Mouse (Mus musculus) E14TG2a.4 (cell line): ENCODE results near the gene Ssxb6.
"Not testable (repeated sequence)": the region's sequence is repeated elsewhere in the genome, so short reads cannot be mapped to it uniquely, and the experiment has no call there.

Experiments used
- H3K27me3 ChIP-seq: 2 replicates; pipeline ENCODE4 v1.6.1; 2014; ENCODE audit warnings: low read length, control low read depth; ENCODE audit not compliant: insufficient read depth
- H3K36me3 ChIP-seq: 2 replicates; pipeline ENCODE4 v1.6.1; 2014; ENCODE audit warnings: low read length, control low read depth; ENCODE audit not compliant: insufficient read depth
- H3K4me1 ChIP-seq: replicated peaks from 2 replicates; pipeline ENCODE4 v1.6.1; 2014; ENCODE audit warnings: low read depth, low read length, control low read depth
- H3K4me3 ChIP-seq: replicated peaks from 2 replicates; pipeline ENCODE4 v1.5.1; 2014; ENCODE audit warnings: mild to moderate bottlenecking, low read length
- H3K9me3 ChIP-seq: 2 replicates; pipeline ENCODE4 v1.6.1; 2014; ENCODE audit warnings: low read length, control low read depth
- CTCF ChIP-seq: conservative IDR thresholded peaks from 2 replicates; pipeline ENCODE4 v1.5.1; 2014; ENCODE audit warnings: low read length
- NANOG ChIP-seq: IDR thresholded peaks from 2 replicates; pipeline ENCODE4 v1.6.1; 2014; ENCODE audit warnings: borderline replicate concordance, low read length, mixed read lengths
- POU5F1 ChIP-seq: IDR thresholded peaks from 2 replicates; pipeline ENCODE4 v1.6.1; 2014; ENCODE audit warnings: low read length, borderline replicate concordance

Gene Ssxb6

DNA sequence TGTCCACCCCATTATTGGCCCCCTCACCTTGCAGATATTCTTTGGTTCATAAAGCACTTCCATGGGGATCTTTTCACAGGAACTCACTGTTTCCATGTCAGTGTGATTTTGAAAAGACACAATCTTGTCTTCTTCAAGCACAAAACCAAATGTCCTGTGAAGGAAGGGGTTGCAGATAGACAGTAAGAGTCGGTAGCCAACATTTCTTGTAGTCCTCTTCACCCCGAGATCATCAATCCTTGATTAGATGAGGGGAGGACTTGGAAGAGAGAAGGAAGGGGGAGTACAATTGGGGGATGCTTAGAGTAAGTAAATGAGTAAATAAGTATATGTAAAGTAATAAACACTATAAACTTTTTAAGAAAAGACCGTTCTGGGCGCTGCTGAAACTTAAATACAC is at the start of gene Ssxb6:
Gene Ssxb6, minus strand, starts transcription at position 101 of the 400 bp plus-strand sequence.
- not testable (repeated sequence) for H3K27me3 ChIP-seq, H3K4me1 ChIP-seq, H3K36me3 ChIP-seq, H3K9me3 ChIP-seq, H3K4me3 ChIP-seq

DNA sequence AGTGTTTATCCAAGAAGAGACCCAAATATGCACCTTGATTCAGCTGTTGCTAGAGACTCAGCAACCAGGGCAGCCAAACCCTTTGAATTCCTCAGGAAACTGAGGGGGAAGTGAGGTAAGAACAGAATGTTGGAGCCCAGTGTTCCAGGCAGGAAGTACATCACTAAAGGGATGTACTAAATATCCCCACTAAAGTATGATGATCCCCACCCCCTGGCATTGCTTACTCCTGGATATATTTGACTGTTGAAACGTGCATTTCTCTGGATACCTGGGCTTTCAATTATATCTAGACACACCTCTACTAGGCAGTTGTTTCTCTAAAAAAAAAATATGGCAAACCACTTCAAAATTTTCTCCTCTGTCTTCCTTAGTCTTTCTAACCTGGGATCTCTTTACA is 43.7 kb upstream of the Ssxb6 start, which contains the start of gene Ssxb3:
Gene Ssxb3, minus strand, starts transcription at position 101 of the 400 bp plus-strand sequence.
- not testable (repeated sequence) for H3K36me3 ChIP-seq, H3K9me3 ChIP-seq, H3K27me3 ChIP-seq, H3K4me3 ChIP-seq, H3K4me1 ChIP-seq

DNA sequence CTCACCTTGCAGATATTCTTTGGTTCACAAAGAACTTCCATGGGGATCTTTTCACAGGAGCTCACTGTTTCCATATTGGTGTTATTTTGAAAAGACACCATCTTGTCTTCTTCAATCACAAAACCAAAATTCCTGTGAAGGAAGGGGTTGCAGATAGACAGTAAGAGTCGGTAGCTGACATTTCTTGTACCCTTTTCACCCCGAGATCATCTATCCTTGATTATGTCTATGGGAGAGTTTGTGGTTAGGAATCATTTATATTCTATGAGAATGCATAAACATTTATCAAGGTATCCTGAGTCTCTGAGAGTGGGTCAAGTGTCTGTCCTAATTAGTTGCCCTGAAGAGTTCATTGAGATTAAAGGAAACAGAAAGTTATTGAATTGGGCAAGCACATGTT is 23.2 kb downstream of the Ssxb6 start, which contains the start of gene Gm14459:
Gene Gm14459, minus strand, starts transcription at position 101 of the 400 bp plus-strand sequence.
- H3K36me3 ChIP-seq = no peaks in the 10 kb centered on the region
- no peak for TF ChIP-seq NANOG
- no peak for TF ChIP-seq POU5F1
- no peak for TF ChIP-seq CTCF
- no peaks in the 10 kb centered on the region for H3K27me3 ChIP-seq
- no peak within 1 kb of the TSS for H3K4me3 ChIP-seq
- H3K4me1 ChIP-seq = no peaks in the 10 kb centered on the region
- H3K9me3 ChIP-seq = no peaks in the 10 kb centered on the region
